Mouse (Mus musculus) embryonic facial prominence, embryonic 10.5 days (tissue): ENCODE results near the gene Foxi1. TPM values are rescaled to one million over a fixed set of nuclear protein-coding genes. Genes with fewer than 3 reads are reported as not detected.

Experiments used
- DNase-seq: peaks from one replicate; pipeline ENCODE4 v3.0.0-alpha.2; 2017; ENCODE audit warnings: low spot score
- H3K27ac ChIP-seq: fragments of 300-500 bp; sonication (generic); replicated peaks from 2 replicates; pipeline ENCODE4 v1.5.1; 2016; ENCODE audit warnings: mild to moderate bottlenecking
- H3K27me3 ChIP-seq: fragments of 300-500 bp; sonication (generic); replicated peaks from 2 replicates; pipeline ENCODE4 v1.6.1; 2016; ENCODE audit warnings: low read depth, mild to moderate bottlenecking; ENCODE audit not compliant: poor library complexity, severe bottlenecking
- H3K36me3 ChIP-seq: fragments of 300-500 bp; sonication (generic); replicated peaks from 2 replicates; pipeline ENCODE4 v1.6.1; 2016; ENCODE audit warnings: mild to moderate bottlenecking, moderate library complexity
- H3K4me1 ChIP-seq: fragments of 300-500 bp; sonication (generic); 2 replicates; pipeline ENCODE4 v1.6.1; 2016
- H3K4me3 ChIP-seq: fragments of 300-500 bp; sonication (generic); 2 replicates; pipeline ENCODE4 v1.5.1; 2016; ENCODE audit warnings: mild to moderate bottlenecking, moderate library complexity
- H3K9me3 ChIP-seq: fragments of 300-500 bp; sonication (generic); 2 replicates; pipeline ENCODE4 v1.6.1; 2016; ENCODE audit warnings: mild to moderate bottlenecking
- WGBS: fragments of 180-500 bp; shearing (Covaris S2); methylation state at CpG from one replicate; pipeline ENCODE4 v1.1.7; 2016; 5-methylcytosine and 5-hydroxymethylcytosine counted together
- polyA plus RNA-seq: library from polyadenylated mRNA; unstranded; fragments of >200 nt; fragmentation: Nextera tagmentation; extraction: Ambion mirVana; gene quantifications from 2 replicates; pipeline ENCODE4 v1.2.1, GENCODE M21; 2016

Foxi1 gene
- polyA plus RNA-seq, 1 experiment from 2014 or later = not detected

- peaks cover 6% of the 10 kb centered on the region for H3K4me1 ChIP-seq
- no peak overlapping the region for H3K27ac ChIP-seq
- H3K27me3 ChIP-seq = no peaks in the 10 kb centered on the region
- no peak overlapping the region for H3K4me3 ChIP-seq
- no peaks in the 10 kb centered on the region for H3K36me3 ChIP-seq
- DNase-seq = no peak
- H3K9me3 ChIP-seq = no peaks in the 10 kb centered on the region
- 39% methylated on average over 3 of the region's 3 CpGs for WGBS
These were observed 14.2 kb downstream of the Foxi1 start for GRCm38 (mm10) chr11:34193658-34194057.

- Histone ChIP-seq H3K27ac (no peak overlapping the region), H3K9me3 (no peaks in the 10 kb centered on the region), H3K4me1 (peaks cover 7% of the 10 kb centered on the region), H3K4me3 (no peak overlapping the region), H3K27me3 (no peaks in the 10 kb centered on the region; the same call in 1 of the 2 replicates), H3K36me3 (no peaks in the 10 kb centered on the region)
- 74% methylated on average over 2 of the region's 2 CpGs for WGBS
- DNase-seq = no peak
These were observed 23.6 kb downstream of the Foxi1 start for GRCm38 (mm10) chr11:34184266-34184665.

GRCm38 (mm10) chr11:34181214-34182117 lies 26.4 kb downstream of the Foxi1 start:
- Histone ChIP-seq H3K36me3 (no peaks in the 10 kb centered on the region), H3K27ac (peak overlapping the region; percentile 24; the same call in 1 of the 2 replicates), H3K27me3 (no peaks in the 10 kb centered on the region; the same call in 1 of the 2 replicates), H3K9me3 (no peaks in the 10 kb centered on the region), H3K4me3 (no peak overlapping the region), H3K4me1 (peaks cover 7% of the 10 kb centered on the region)
- 33% methylated on average over 8 of the region's 8 CpGs for WGBS
- DNase-seq = no peak

GRCm38 (mm10) chr11:34178752-34179151 lies 29.1 kb downstream of the Foxi1 start:
- WGBS = 86% methylated on average over 2 of the region's 2 CpGs
- H3K27me3 ChIP-seq = no peaks in the 10 kb centered on the region; the same call in 1 of the 2 replicates
- no peaks in the 10 kb centered on the region for H3K9me3 ChIP-seq
- H3K27ac ChIP-seq = no peak overlapping the region
- no peaks in the 10 kb centered on the region for H3K36me3 ChIP-seq
- H3K4me1 ChIP-seq = peaks cover 7% of the 10 kb centered on the region
- DNase-seq = no peak
- H3K4me3 ChIP-seq = no peak overlapping the region

- Histone ChIP-seq H3K27me3 (no peaks in the 10 kb centered on the region; the same call in 1 of the 2 replicates), H3K4me1 (peaks cover 3% of the 10 kb centered on the region), H3K4me3 (no peak overlapping the region), H3K9me3 (no peaks in the 10 kb centered on the region), H3K36me3 (no peaks in the 10 kb centered on the region), H3K27ac (no peak overlapping the region)
- WGBS = 79% methylated on average over 1 of the region's 1 CpGs
- DNase-seq = no peak
These were observed 31.5 kb downstream of the Foxi1 start for GRCm38 (mm10) chr11:34176371-34176770.

- peaks cover 20% of the 10 kb centered on the region for H3K4me1 ChIP-seq
- H3K9me3 ChIP-seq = no peaks in the 10 kb centered on the region
- no peak overlapping the region for H3K27ac ChIP-seq
- H3K27me3 ChIP-seq = no peaks in the 10 kb centered on the region
- DNase-seq = no peak
- no peak overlapping the region for H3K4me3 ChIP-seq
- no peaks in the 10 kb centered on the region for H3K36me3 ChIP-seq
- whole genome bisulfite sequencing = 83% methylated on average over 1 of the region's 1 CpGs
These were observed 36.7 kb downstream of the Foxi1 start for GRCm38 (mm10) chr11:34171221-34171620.

GRCm38 (mm10) chr11:34169464-34169894 lies 38.4 kb downstream of the Foxi1 start:
- no peak overlapping the region for H3K4me3 ChIP-seq
- DNase-seq = peak; percentile 59
- 9% methylated on average over 5 of the region's 5 CpGs for WGBS
- H3K4me1 ChIP-seq = peaks cover 20% of the 10 kb centered on the region
- no peaks in the 10 kb centered on the region for H3K9me3 ChIP-seq
- no peaks in the 10 kb centered on the region for H3K27me3 ChIP-seq
- H3K36me3 ChIP-seq = no peaks in the 10 kb centered on the region
- peak overlapping the region; percentile 81 for H3K27ac ChIP-seq

- H3K27ac ChIP-seq = no peak overlapping the region
- no peaks in the 10 kb centered on the region for H3K36me3 ChIP-seq
- no peak for DNase-seq
- 64% methylated on average over 4 of the region's 4 CpGs for WGBS
- H3K27me3 ChIP-seq = no peaks in the 10 kb centered on the region
- peaks cover 6% of the 10 kb centered on the region; the same call in 1 of the 2 replicates for H3K9me3 ChIP-seq
- peaks cover 17% of the 10 kb centered on the region for H3K4me1 ChIP-seq
- H3K4me3 ChIP-seq = no peak overlapping the region
These were observed 41.5 kb downstream of the Foxi1 start for GRCm38 (mm10) chr11:34166392-34166791.

- DNase-seq = no peak
- Histone ChIP-seq H3K4me1 (peaks cover 16% of the 10 kb centered on the region), H3K36me3 (no peaks in the 10 kb centered on the region), H3K27me3 (no peaks in the 10 kb centered on the region), H3K27ac (no peak overlapping the region), H3K9me3 (peaks cover 8% of the 10 kb centered on the region; the same call in 1 of the 2 replicates), H3K4me3 (no peak overlapping the region)
- 95% methylated on average over 11 of the region's 11 CpGs for WGBS
These were observed 42.6 kb downstream of the Foxi1 start for GRCm38 (mm10) chr11:34165278-34165677.

- peaks cover 8% of the 10 kb centered on the region; the same call in 1 of the 2 replicates for H3K9me3 ChIP-seq
- H3K36me3 ChIP-seq = no peaks in the 10 kb centered on the region
- no peak for DNase-seq
- H3K27ac ChIP-seq = no peak overlapping the region
- H3K4me3 ChIP-seq = no peak overlapping the region
- no peaks in the 10 kb centered on the region for H3K27me3 ChIP-seq
- 77% methylated on average over 9 of the region's 9 CpGs for WGBS
- H3K4me1 ChIP-seq = 0 out of 2 replicates have a peak, but pooled peaks cover 5% of the 10 kb centered on the region
These were observed 49.0 kb downstream of the Foxi1 start for GRCm38 (mm10) chr11:34158916-34159315.

- no peak for DNase-seq
These were observed 52.7 kb downstream of the Foxi1 start for GRCm38 (mm10) chr11:34155235-34155634.

More at GRCm38 (mm10) chr11:34155235-34155634, 52.7 kb downstream of the Foxi1 start:
- Histone ChIP-seq H3K4me3 (no peak overlapping the region), H3K9me3 (no peaks in the 10 kb centered on the region), H3K36me3 (no peaks in the 10 kb centered on the region), H3K4me1 (0 out of 2 replicates have a peak, but pooled peaks cover 5% of the 10 kb centered on the region), H3K27ac (no peak overlapping the region), H3K27me3 (no peaks in the 10 kb centered on the region)
- WGBS = 73% methylated on average over 7 of the region's 7 CpGs
